Mouse (Mus musculus): ENCODE results near the gene Caln1. TPM values are rescaled to one million over a fixed set of nuclear protein-coding genes. Genes with fewer than 3 reads are reported as not detected.

Gene Caln1
- polyA plus RNA-seq, 2 experiments = 0.91 to 1.3 TPM

GRCm38 (mm10) chr5:130858706-130859105, 489.5 kb downstream of the Caln1 start:
- no peak for TF ChIP-seq POLR2A (IDR thresholded peaks at IDR 0.05; ENCODE audit: borderline replicate concordance, extremely low read depth, insufficient read depth, insufficient read length)
- 78% methylated on average over 3 of the region's 3 CpGs for WGBS

DNA sequence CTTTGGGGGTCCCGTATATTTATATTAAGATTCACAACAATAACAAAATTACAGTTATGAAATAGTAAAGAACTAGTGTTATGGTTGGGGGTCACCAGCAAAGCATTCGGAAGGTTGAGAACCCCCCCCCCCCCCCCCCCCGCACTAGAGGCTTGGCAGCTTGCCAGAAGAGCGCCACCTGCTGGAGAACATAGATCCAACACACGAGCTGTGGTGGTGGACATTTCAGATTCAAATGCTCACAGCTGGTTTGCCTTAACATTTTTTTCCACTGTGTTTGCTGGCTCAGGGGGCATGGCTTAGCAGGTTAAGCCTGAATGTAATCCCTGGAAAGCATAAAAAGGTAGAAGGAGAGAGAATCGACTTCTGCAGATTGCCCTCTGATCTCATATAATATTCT, 490.5 kb downstream of the Caln1 start:
- Histone ChIP-seq H3K27ac (replicated peaks; ENCODE audit: low read depth, low read length) (no peak overlapping the region), H3K9me3 (ENCODE audit: control insufficient read depth, low read length) (no peaks in the 10 kb centered on the region), H3K4me3 (replicated peaks; ENCODE audit: low read length) (no peak overlapping the region), H3K9ac (ENCODE audit: low read depth, low read length, severe bottlenecking) (no peak overlapping the region), H3K4me2 (replicated peaks; ENCODE audit: low read depth, low read length, severe bottlenecking) (no peak overlapping the region), H3K27me3 (ENCODE audit: control insufficient read depth, insufficient read depth, low read length) (no peaks in the 10 kb centered on the region), H3K36me3 (ENCODE audit: control insufficient read depth, insufficient read depth, low read length) (no peaks in the 10 kb centered on the region), H3K4me1 (ENCODE audit: control insufficient read depth, insufficient read depth, low read length) (no peaks in the 10 kb centered on the region)
- TF ChIP-seq POLR2A (IDR thresholded peaks at IDR 0.05; ENCODE audit: borderline replicate concordance, extremely low read depth, insufficient read depth, insufficient read length) = no peak
- ATAC-seq (ENCODE audit: low FRiP score, low read depth) = no peak
- 34% methylated on average over 5 of the region's 6 CpGs for WGBS
- DNase-seq (ENCODE audit: low spot score) = no peak

More at GRCm38 (mm10) chr5:130858706-130859105, 489.5 kb downstream of the Caln1 start:
- Histone ChIP-seq H3K27ac (replicated peaks; ENCODE audit: low read depth, low read length) (no peak overlapping the region), H3K9ac (ENCODE audit: low read depth, low read length, severe bottlenecking) (no peak overlapping the region), H3K27me3 (ENCODE audit: control insufficient read depth, insufficient read depth, low read length) (no peaks in the 10 kb centered on the region), H3K4me1 (ENCODE audit: control insufficient read depth, insufficient read depth, low read length) (no peaks in the 10 kb centered on the region), H3K4me2 (replicated peaks; ENCODE audit: low read depth, low read length, severe bottlenecking) (no peak overlapping the region), H3K36me3 (ENCODE audit: control insufficient read depth, insufficient read depth, low read length) (no peaks in the 10 kb centered on the region), H3K9me3 (ENCODE audit: control insufficient read depth, low read length) (no peaks in the 10 kb centered on the region), H3K4me3 (replicated peaks; ENCODE audit: low read length) (no peak overlapping the region)
- no peak for ATAC-seq (ENCODE audit: low FRiP score, low read depth)
- DNase-seq (ENCODE audit: low spot score) = no peak

DNA sequence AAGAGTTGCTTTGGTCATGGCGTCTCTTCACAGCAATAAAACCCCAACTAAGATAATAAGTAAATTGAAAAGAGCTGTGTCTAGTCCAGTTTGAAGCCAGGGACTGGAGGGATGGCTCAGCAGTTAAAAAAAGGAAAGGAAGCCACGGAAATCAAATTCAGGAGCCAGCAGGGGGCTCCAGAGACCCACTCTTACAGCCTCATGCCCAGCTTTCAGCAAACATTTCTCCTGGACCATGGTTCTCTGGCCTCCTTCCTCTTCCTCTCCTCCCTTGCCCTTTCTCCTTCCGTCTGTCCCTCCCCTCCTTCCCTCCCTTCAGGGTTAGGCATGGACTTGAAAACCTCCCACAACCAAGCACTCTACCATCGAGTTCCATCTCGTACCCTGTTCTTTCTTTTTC, 493.0 kb downstream of the Caln1 start:
- H3K4me2 ChIP-seq (replicated peaks; ENCODE audit: low read depth, low read length, severe bottlenecking) = no peak overlapping the region
- no peak overlapping the region for H3K4me3 ChIP-seq (replicated peaks; ENCODE audit: low read length)
- H3K36me3 ChIP-seq (ENCODE audit: control insufficient read depth, insufficient read depth, low read length) = no peaks in the 10 kb centered on the region
- 48% methylated on average over 5 of the region's 5 CpGs for WGBS
- H3K4me1 ChIP-seq (ENCODE audit: control insufficient read depth, insufficient read depth, low read length) = no peaks in the 10 kb centered on the region
- no peaks in the 10 kb centered on the region for H3K27me3 ChIP-seq (ENCODE audit: control insufficient read depth, insufficient read depth, low read length)
- DNase-seq (ENCODE audit: low spot score) = peak; percentile 68
- no peak; the same call in 1 of the 2 replicates for ATAC-seq (ENCODE audit: low FRiP score, low read depth)
- no peak for TF ChIP-seq POLR2A (IDR thresholded peaks at IDR 0.05; ENCODE audit: borderline replicate concordance, extremely low read depth, insufficient read depth, insufficient read length)
- no peak overlapping the region for H3K27ac ChIP-seq (replicated peaks; ENCODE audit: low read depth, low read length)
- no peak overlapping the region for H3K9ac ChIP-seq (ENCODE audit: low read depth, low read length, severe bottlenecking)
- no peaks in the 10 kb centered on the region for H3K9me3 ChIP-seq (ENCODE audit: control insufficient read depth, low read length)

DNA sequence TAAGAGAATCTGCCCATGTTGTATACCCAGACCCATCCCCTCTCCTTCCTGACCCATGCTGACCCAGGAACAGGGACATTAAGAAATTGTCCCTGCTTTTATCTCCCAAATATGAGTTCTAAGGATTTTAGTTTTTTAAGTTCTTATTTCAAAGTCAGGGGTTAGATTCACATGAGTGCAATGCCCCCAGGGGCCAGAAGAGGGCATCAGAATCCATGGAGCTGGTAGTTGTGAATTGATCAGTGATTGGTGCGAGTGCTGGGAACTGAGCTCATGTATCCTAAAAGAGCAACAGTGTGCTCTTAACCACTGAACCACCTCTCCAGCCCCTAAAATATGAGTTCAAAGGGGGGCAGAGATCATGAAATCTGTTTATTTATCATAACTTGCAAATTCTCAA, 500.6 kb downstream of the Caln1 start:
- DNase-seq (ENCODE audit: low spot score) (no peak), ATAC-seq (ENCODE audit: low FRiP score, low read depth) (no peak)
- Histone ChIP-seq H3K9me3 (ENCODE audit: control insufficient read depth, low read length) (no peaks in the 10 kb centered on the region), H3K9ac (ENCODE audit: low read depth, low read length, severe bottlenecking) (no peak overlapping the region), H3K4me2 (replicated peaks; ENCODE audit: low read depth, low read length, severe bottlenecking) (no peak overlapping the region), H3K4me1 (ENCODE audit: control insufficient read depth, insufficient read depth, low read length) (no peaks in the 10 kb centered on the region), H3K36me3 (ENCODE audit: control insufficient read depth, insufficient read depth, low read length) (no peaks in the 10 kb centered on the region), H3K4me3 (replicated peaks; ENCODE audit: low read length) (no peak overlapping the region), H3K27me3 (ENCODE audit: control insufficient read depth, insufficient read depth, low read length) (no peaks in the 10 kb centered on the region), H3K27ac (replicated peaks; ENCODE audit: low read depth, low read length) (no peak overlapping the region)
- no peak for TF ChIP-seq POLR2A (IDR thresholded peaks at IDR 0.05; ENCODE audit: borderline replicate concordance, extremely low read depth, insufficient read depth, insufficient read length)
- WGBS = 79% methylated on average over 1 of the region's 1 CpGs

GRCm38 (mm10) chr5:130871086-130871485, 501.8 kb downstream of the Caln1 start:
- Histone ChIP-seq H3K4me2 (replicated peaks; ENCODE audit: low read depth, low read length, severe bottlenecking) (no peak overlapping the region), H3K9ac (ENCODE audit: low read depth, low read length, severe bottlenecking) (no peak overlapping the region), H3K4me1 (ENCODE audit: control insufficient read depth, insufficient read depth, low read length) (no peaks in the 10 kb centered on the region), H3K27ac (replicated peaks; ENCODE audit: low read depth, low read length) (no peak overlapping the region), H3K9me3 (ENCODE audit: control insufficient read depth, low read length) (no peaks in the 10 kb centered on the region), H3K27me3 (ENCODE audit: control insufficient read depth, insufficient read depth, low read length) (no peaks in the 10 kb centered on the region), H3K36me3 (ENCODE audit: control insufficient read depth, insufficient read depth, low read length) (no peaks in the 10 kb centered on the region), H3K4me3 (replicated peaks; ENCODE audit: low read length) (no peak overlapping the region)
- DNase-seq (ENCODE audit: low spot score) (no peak), ATAC-seq (ENCODE audit: low FRiP score, low read depth) (no peak)
- no peak for TF ChIP-seq POLR2A (IDR thresholded peaks at IDR 0.05; ENCODE audit: borderline replicate concordance, extremely low read depth, insufficient read depth, insufficient read length)
- 37% methylated on average over 8 of the region's 8 CpGs for WGBS

DNA sequence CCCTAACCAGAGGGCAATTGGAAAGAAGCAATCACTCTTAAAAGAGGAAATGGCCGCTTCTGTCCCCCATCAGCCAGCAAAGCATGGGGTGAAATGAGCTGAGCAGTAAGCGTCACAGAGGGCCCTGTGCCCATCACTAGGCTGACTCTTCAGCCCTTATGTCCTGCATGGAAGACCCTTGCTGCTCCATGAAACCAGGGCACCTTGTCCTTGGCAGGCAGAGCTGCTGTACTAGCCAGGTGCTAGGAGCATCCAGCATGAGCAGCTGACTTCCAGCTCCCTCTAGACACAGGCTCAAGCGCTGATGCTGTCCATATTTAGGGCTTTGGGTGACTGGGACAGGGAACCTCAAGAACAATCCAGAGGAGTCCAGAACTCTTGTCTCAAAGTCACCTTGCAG, 506.1 kb downstream of the Caln1 start:
- no peak for TF ChIP-seq POLR2A (IDR thresholded peaks at IDR 0.05; ENCODE audit: borderline replicate concordance, extremely low read depth, insufficient read depth, insufficient read length)
- Histone ChIP-seq H3K9me3 (ENCODE audit: control insufficient read depth, low read length) (no peaks in the 10 kb centered on the region), H3K4me2 (replicated peaks; ENCODE audit: low read depth, low read length, severe bottlenecking) (no peak overlapping the region), H3K9ac (ENCODE audit: low read depth, low read length, severe bottlenecking) (no peak overlapping the region), H3K27ac (replicated peaks; ENCODE audit: low read depth, low read length) (no peak overlapping the region), H3K4me1 (ENCODE audit: control insufficient read depth, insufficient read depth, low read length) (no peaks in the 10 kb centered on the region), H3K27me3 (ENCODE audit: control insufficient read depth, insufficient read depth, low read length) (no peaks in the 10 kb centered on the region), H3K4me3 (replicated peaks; ENCODE audit: low read length) (no peak overlapping the region), H3K36me3 (ENCODE audit: control insufficient read depth, insufficient read depth, low read length) (no peaks in the 10 kb centered on the region)
- no peak for DNase-seq (ENCODE audit: low spot score)
- ATAC-seq (ENCODE audit: low FRiP score, low read depth) = no peak
- 91% methylated on average over 3 of the region's 3 CpGs for WGBS

Data from limb, embryonic 14.5 days (tissue).